Mouse (Mus musculus): Measurements from ENCODE around the gene 4632433K11Rik. TPM values are rescaled to one million over a fixed set of nuclear protein-coding genes. Genes with fewer than 3 reads are reported as not detected.

Gene 4632433K11Rik
- total and polyA plus RNA-seq, 3 experiments: not detected

DNA sequence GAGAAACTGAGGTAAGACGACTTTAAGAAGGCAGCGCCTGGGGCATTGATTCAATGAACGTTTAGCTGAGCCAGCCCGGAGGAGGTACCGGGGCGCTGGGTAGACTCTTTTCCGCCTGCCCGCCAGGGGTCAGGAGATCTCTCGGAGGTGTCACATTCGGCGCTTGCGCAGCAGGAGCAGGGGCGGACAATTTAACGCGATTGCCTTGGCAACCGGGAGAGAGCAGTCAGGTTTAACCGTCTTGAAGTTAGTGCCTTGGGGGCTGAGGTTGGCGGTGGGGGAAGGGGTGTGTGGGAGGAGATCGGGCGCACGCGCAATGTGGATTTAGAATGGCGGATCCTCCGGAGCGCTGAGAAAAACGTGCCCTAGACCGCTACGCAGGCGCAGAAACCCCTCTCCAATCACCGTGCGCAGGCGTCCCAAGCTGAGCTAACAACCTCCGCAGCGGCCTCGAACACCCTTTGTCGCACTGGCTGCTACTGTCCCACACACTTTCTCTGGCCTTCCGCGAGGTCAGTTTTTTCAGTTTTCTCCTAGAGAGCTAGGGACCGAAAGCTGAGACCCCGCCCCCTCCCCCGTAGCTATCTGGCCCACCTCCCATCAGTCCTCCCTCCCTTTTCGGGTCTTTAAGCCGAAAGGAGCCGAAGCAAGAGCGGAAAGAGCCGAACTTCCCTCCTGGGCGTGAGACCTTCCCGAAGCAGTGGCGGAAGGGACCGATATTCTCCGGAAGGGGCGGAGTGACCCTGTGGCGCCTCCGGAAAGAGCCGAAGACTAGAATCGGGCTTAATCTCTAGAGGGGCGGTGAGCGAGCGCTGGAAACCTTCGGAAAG lies 27.2 kb downstream of the 4632433K11Rik start:
- Histone ChIP-seq H3K79me2 (ENCODE audit: control insufficient read depth, insufficient read depth, low read length, poor library complexity) (peaks cover 42% of the 10 kb centered on the region), H3K27me3 (ENCODE audit: control insufficient read depth in 1 of 2, insufficient read depth in 2 of 2, low read length in 2 of 2) (no peaks in the 10 kb centered on the region), H3K9me3 (replicated peaks; ENCODE audit: insufficient read depth, low read length) (no peaks in the 10 kb centered on the region), H3K27ac (ENCODE audit: control insufficient read depth, low read depth, low read length) (peak overlapping the region; percentile 99), H3K4me3 (ENCODE audit: control insufficient read depth in 1 of 2, insufficient read depth in 1 of 2, low read depth in 2 of 2, low read length in 2 of 2) (peak overlapping the region; percentile 81 to 83), H3K9ac (ENCODE audit: control insufficient read depth, low read depth, low read length, poor library complexity, severe bottlenecking) (peak overlapping the region; percentile 98), H3K36me3 (ENCODE audit: control insufficient read depth in 1 of 2, insufficient read depth in 2 of 2, low read length in 2 of 2) (peaks cover 4 to 23% of the 10 kb centered on the region in 2 experiments), H3K4me1 (ENCODE audit: control insufficient read depth in 1 of 2, insufficient read depth in 2 of 2, low read length in 2 of 2) (peaks cover 2 to 22% of the 10 kb centered on the region in 2 experiments)
- peak; percentile 98 for DNase-seq (ENCODE audit: low read depth, low spot score)
- TF ChIP-seq POLR2AphosphoS2 (IDR thresholded peaks at IDR 0.05; ENCODE audit: low read length) (no peak; the same call in 1 of the 2 replicates), TAL1 (IDR thresholded peaks at IDR 0.05; ENCODE audit: low read length) (no peak), NELFE (IDR thresholded peaks at IDR 0.05; ENCODE audit: low read depth, low read length) (peak; percentile 71), MYB (IDR thresholded peaks at IDR 0.05; ENCODE audit: low read depth, low read length) (peak; percentile 61; the same call in 1 of the 2 replicates), POLR2AphosphoS5 (IDR thresholded peaks at IDR 0.05; ENCODE audit: borderline replicate concordance, low read depth, low read length) (no peak), USF2 (IDR thresholded peaks at IDR 0.05; ENCODE audit: borderline replicate concordance in 1 of 2, insufficient read depth in 1 of 2, low read depth in 1 of 2, low read length in 2 of 2) (no peak), KAT2A (conservative IDR thresholded peaks at IDR 0.05; ENCODE audit: low read depth, low read length) (peak; percentile 58), ETS1 (IDR thresholded peaks at IDR 0.05; ENCODE audit: low read depth, low read length) (peak; percentile 25), JUND (IDR thresholded peaks at IDR 0.05; ENCODE audit: low read depth, low read length) (no peak), SIN3A (IDR thresholded peaks at IDR 0.05; ENCODE audit: low read length) (peak; percentile 14; the same call in 1 of the 2 replicates), SMC3 (IDR thresholded peaks at IDR 0.05; ENCODE audit: low read depth, low read length) (peak; percentile 41; the same call in 1 of the 2 replicates), ZNF384 (IDR thresholded peaks at IDR 0.05; ENCODE audit: low read depth, low read length) (no peak), TCF12 (IDR thresholded peaks at IDR 0.05; ENCODE audit: low read depth, low read length) (peak; percentile 53), TBP (IDR thresholded peaks at IDR 0.05; ENCODE audit: low read depth, low read length) (peak; percentile 54), GABPA (IDR thresholded peaks at IDR 0.05; ENCODE audit: low read depth, low read length) (no peak), MAFK (IDR thresholded peaks at IDR 0.05; ENCODE audit: borderline replicate concordance, low read depth, low read length) (no peak), GATA1 (IDR thresholded peaks at IDR 0.05; ENCODE audit: low read depth, low read length) (no peak), CHD1 (IDR thresholded peaks at IDR 0.05; ENCODE audit: low read depth, low read length) (peak; percentile 67; the same call in 1 of the 2 replicates), E2F4 (IDR thresholded peaks at IDR 0.05; ENCODE audit: borderline replicate concordance, low read depth, low read length) (no peak), POLR2A (IDR thresholded peaks at IDR 0.05; ENCODE audit: control insufficient read depth in 1 of 2, insufficient read depth in 1 of 2, low read depth in 1 of 2, low read length in 2 of 2, poor library complexity in 1 of 2) (peak; percentile 63 to 76), MYC (IDR thresholded peaks at IDR 0.05; ENCODE audit: low read depth, low read length) (peak; percentile 90), RCOR1 (IDR thresholded peaks at IDR 0.05; ENCODE audit: low read depth, low read length) (no peak), BHLHE40 (IDR thresholded peaks at IDR 0.05; ENCODE audit: borderline replicate concordance, low read depth, low read length) (peak; percentile 74), MXI1 (IDR thresholded peaks at IDR 0.05; ENCODE audit: low read depth, low read length) (peak; percentile 88), HCFC1 (IDR thresholded peaks at IDR 0.05; ENCODE audit: low read depth, low read length) (0 out of 2 replicates have a peak, but pooled peaks have one; percentile 65), ZMIZ1 (IDR thresholded peaks at IDR 0.05; ENCODE audit: low read depth, low read length) (peak; percentile 54), RAD21 (IDR thresholded peaks at IDR 0.05; ENCODE audit: low read depth, low read length) (peak; percentile 2), ELF1 (IDR thresholded peaks at IDR 0.05; ENCODE audit: low read depth, low read length) (peak; percentile 82), USF1 (IDR thresholded peaks at IDR 0.05; ENCODE audit: low read depth, low read length) (no peak), EP300 (IDR thresholded peaks at IDR 0.05; ENCODE audit: low read depth in 1 of 2, low read length in 2 of 2) (peak in 1 of 2 experiments; percentile 37; a peak in 2 of 4 replicates), ZC3H11A (IDR thresholded peaks at IDR 0.05; ENCODE audit: low read depth, low read length) (no peak), MAZ (IDR thresholded peaks at IDR 0.05; ENCODE audit: low read depth, low read length) (peak; percentile 84), CHD2 (IDR thresholded peaks at IDR 0.05; ENCODE audit: low read length) (no peak), MEF2A (IDR thresholded peaks at IDR 0.05; ENCODE audit: extremely low read depth, insufficient replicate concordance, low read depth, low read length, poor library complexity, severe bottlenecking) (no peak), UBTF (IDR thresholded peaks at IDR 0.05; ENCODE audit: borderline replicate concordance, insufficient read depth, low read depth, low read length) (0 out of 2 replicates have a peak, but pooled peaks have one; percentile 55)
